In genomic region chr8:57741309-57741708, GRCm38 (mm10) we compare ENCODE assay signal across 13 mouse cellular contexts.
A peak's percentile ranks its signal among the peaks of the same experiment; 100 is the strongest.
DNase-seq lines count a peak whose midpoint lies in the region; ATAC-seq and TF ChIP-seq lines count a peak whose summit lies in the region.
"Had no signal": no experiment of that assay in that cellular context is flagged by ENCODE, and none has a peak within 500 bp of the region (broad histone marks: within the 10 kb centered on the region; RNA-seq: fewer than 3 reads in every experiment).

No protein-coding gene starts in this region.

- DNase-seq in limb, embryonic 11.5 days (ENCODE audit: low spot score): peak; percentile 22
- DNase-seq in limb, embryonic 10.5 days (ENCODE audit: low spot score): no peak
- DNase-seq in cerebellum, adult 11 months: peak; percentile 67
- DNase-seq in forelimb bud, embryonic 11.5 days (ENCODE audit: low read depth, low spot score): peak; percentile 18
- peak; percentile 26 for DNase-seq in urinary bladder, adult 2 months (ENCODE audit: low spot score)
- no peak for DNase-seq in midbrain, postnatal 0 days (ENCODE audit: low spot score)

- no peak for ATAC-seq in limb, embryonic 11.5 days (ENCODE audit: insufficient number of reproducible peaks, low FRiP score, low TSS enrichment, low read depth)
- no peak for ATAC-seq in activated CD4-positive, CD25-positive, alpha-beta regulatory T cell, adult 4 months
- ATAC-seq in midbrain, postnatal 0 days (ENCODE audit: low FRiP score): no peak
- no peak for ATAC-seq in megakaryocyte progenitor cell, adult 5-6 weeks (replicated peaks; ENCODE audit: poor library complexity)

- no peak overlapping the region for H3K4me2 ChIP-seq in limb, embryonic 11.5 days (ENCODE audit: low read depth, severe bottlenecking)
- H3K4me2 ChIP-seq in midbrain, postnatal 0 days (ENCODE audit: low read depth, low read length, poor library complexity, severe bottlenecking): no peak overlapping the region
- H3K4me2 ChIP-seq: hindbrain, embryonic 14.5 days; liver, embryonic 15.5 days; neural tube, embryonic 12.5 days had no signal

- H3K27me3 ChIP-seq in limb, embryonic 11.5 days (ENCODE audit: control insufficient read depth, insufficient read depth, low read length): no peaks in the 10 kb centered on the region
- H3K27me3 ChIP-seq in limb, embryonic 10.5 days (ENCODE audit: low read depth, poor library complexity, severe bottlenecking): no peaks in the 10 kb centered on the region
- no peaks in the 10 kb centered on the region for H3K27me3 ChIP-seq in midbrain, postnatal 0 days (ENCODE audit: insufficient read depth, low read length)
- H3K27me3 ChIP-seq: liver, embryonic 15.5 days; neural tube, embryonic 12.5 days had no signal

- H3K4me1 ChIP-seq in limb, embryonic 11.5 days (ENCODE audit: control insufficient read depth, insufficient read depth, low read length): peaks cover 3% of the 10 kb centered on the region; the same call in 1 of the 2 replicates
- H3K4me1 ChIP-seq in limb, embryonic 10.5 days: peaks cover 9% of the 10 kb centered on the region
- H3K4me1 ChIP-seq in midbrain, postnatal 0 days (ENCODE audit: insufficient read depth, low read length): no peaks in the 10 kb centered on the region
- H3K4me1 ChIP-seq: heart, embryonic 10.5 days; liver, embryonic 15.5 days; neural tube, embryonic 12.5 days had no signal

- H3K36me3 ChIP-seq in limb, embryonic 11.5 days (ENCODE audit: control insufficient read depth, insufficient read depth, low read length): no peaks in the 10 kb centered on the region
- H3K36me3 ChIP-seq in limb, embryonic 10.5 days: no peaks in the 10 kb centered on the region
- no peaks in the 10 kb centered on the region for H3K36me3 ChIP-seq in midbrain, postnatal 0 days (ENCODE audit: insufficient read depth, low read length)
- H3K36me3 ChIP-seq: G1E; heart, embryonic 10.5 days; liver, embryonic 15.5 days; neural tube, embryonic 12.5 days had no signal

- TF ChIP-seq CTCF in midbrain, postnatal 0 days (IDR thresholded peaks at IDR 0.05): no peak

- 53% methylated on average over 8 of the region's 8 CpGs for WGBS in limb, embryonic 11.5 days
- WGBS in limb, embryonic 10.5 days: 70% methylated on average over 8 of the region's 8 CpGs
- WGBS in midbrain, postnatal 0 days: 61% methylated on average over 8 of the region's 8 CpGs

- H3K9me3 ChIP-seq in limb, embryonic 11.5 days (ENCODE audit: control insufficient read depth, low read length): no peaks in the 10 kb centered on the region
- no peaks in the 10 kb centered on the region for H3K9me3 ChIP-seq in limb, embryonic 10.5 days (replicated peaks)
- H3K9me3 ChIP-seq in midbrain, postnatal 0 days (ENCODE audit: low read length): no peaks in the 10 kb centered on the region
- H3K9me3 ChIP-seq: G1E; heart, embryonic 10.5 days; liver, embryonic 15.5 days; neural tube, embryonic 12.5 days had no signal

- H3K4me3 ChIP-seq in limb, embryonic 11.5 days (ENCODE audit: low read depth, low read length): no peak overlapping the region
- no peak overlapping the region for H3K4me3 ChIP-seq in limb, embryonic 10.5 days
- no peak overlapping the region for H3K4me3 ChIP-seq in midbrain, postnatal 0 days (ENCODE audit: low read depth, low read length)
- H3K4me3 ChIP-seq: heart, embryonic 10.5 days; liver, embryonic 15.5 days; neural tube, embryonic 12.5 days had no signal

- H3K9ac ChIP-seq in limb, embryonic 11.5 days (ENCODE audit: low read length): no peak overlapping the region
- no peak overlapping the region for H3K9ac ChIP-seq in midbrain, postnatal 0 days (replicated peaks; ENCODE audit: low read length, poor library complexity, severe bottlenecking)
- H3K9ac ChIP-seq: hindbrain, embryonic 14.5 days; liver, embryonic 15.5 days; neural tube, embryonic 12.5 days had no signal

- no peak overlapping the region for H3K27ac ChIP-seq in limb, embryonic 11.5 days (replicated peaks; ENCODE audit: low read depth, low read length)
- H3K27ac ChIP-seq in limb, embryonic 10.5 days: no peak overlapping the region
- no peak overlapping the region for H3K27ac ChIP-seq in midbrain, postnatal 0 days (ENCODE audit: low read depth, low read length)
- H3K27ac ChIP-seq: heart, embryonic 10.5 days; hindbrain, embryonic 14.5 days; liver, embryonic 15.5 days; neural tube, embryonic 12.5 days had no signal

Comparison
In these comparisons a context has a peak if more than half of its experiments do, and no peak if none do; other contexts are left out.
1. DNase-seq: peak in limb, embryonic 11.5 days (single experiment), cerebellum, adult 11 months (single experiment), forelimb bud, embryonic 11.5 days (single experiment) and urinary bladder, adult 2 months (single experiment); none in limb, embryonic 10.5 days (single experiment) and midbrain, postnatal 0 days (single experiment).